Mouse (Mus musculus) layer of hippocampus, adult 18-20 months (tissue): Measurements from ENCODE around the gene Lhx6. TPM values are rescaled to one million over a fixed set of nuclear protein-coding genes. Genes with fewer than 3 reads are reported as not detected.
A peak's percentile ranks its signal among the peaks of the same experiment; 100 is the strongest.
"Not testable (repeated sequence)": the region's sequence is repeated elsewhere in the genome, so short reads cannot be mapped to it uniquely, and the experiment has no call there.

Experiments used
- DNase-seq, 2 experiments: peaks; one replicate each; pipeline ENCODE4 v3.0.0; 2022; ENCODE audit warnings: low spot score in 2 of 2
- long read RNA-seq: library from polyadenylated mRNA; stranded (forward); transcript quantifications from one replicate; pipeline ENCODE4 v2.0.0, GENCODE M21; 2021
- total RNA-seq, 2 experiments: library from RNA; stranded (reverse); gene quantifications; 2 replicates each; pipeline ENCODE4 v1.2.3; 2021

Lhx6 gene
- total RNA-seq = 10 to 100 TPM; 15.6 to 16.4 TPM
- long read RNA-seq, partial matches to known transcripts = 31 of 46 reads
- long read RNA-seq, other reads (novel, unspliced or antisense) = 5 of 46 reads

- no peak for DNase-seq
Observed at GRCm38 (mm10) chr2:36104956-36105741, at the start of gene Lhx6. TSS of gene Lhx6 (minus strand) at chr2:36105408.

DNA sequence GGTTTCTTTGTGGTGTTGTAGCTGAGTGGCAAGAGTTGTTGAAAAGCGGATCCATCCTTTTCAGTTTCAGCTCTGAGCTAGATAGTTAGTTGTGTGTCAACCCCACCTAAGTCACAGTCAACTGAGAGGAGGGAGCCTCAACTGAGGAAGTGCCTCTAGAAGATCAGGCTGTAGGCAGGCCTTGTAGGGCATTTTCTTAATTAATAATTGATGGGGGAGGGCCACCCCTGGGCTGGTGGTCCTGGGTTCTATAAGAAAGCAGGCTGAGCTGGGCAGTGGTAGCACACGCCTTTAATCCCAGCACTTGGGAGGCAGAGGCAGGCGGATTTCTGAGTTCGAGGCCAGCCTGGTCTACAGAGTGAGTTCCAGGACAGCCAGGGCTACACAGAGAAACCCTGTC lies 47.2 kb upstream of the Lhx6 start:
- not testable (repeated sequence) for DNase-seq

- DNase-seq = no peak
Observed at GRCm38 (mm10) chr2:36148876-36149365, 43.7 kb upstream of the Lhx6 start.

DNA sequence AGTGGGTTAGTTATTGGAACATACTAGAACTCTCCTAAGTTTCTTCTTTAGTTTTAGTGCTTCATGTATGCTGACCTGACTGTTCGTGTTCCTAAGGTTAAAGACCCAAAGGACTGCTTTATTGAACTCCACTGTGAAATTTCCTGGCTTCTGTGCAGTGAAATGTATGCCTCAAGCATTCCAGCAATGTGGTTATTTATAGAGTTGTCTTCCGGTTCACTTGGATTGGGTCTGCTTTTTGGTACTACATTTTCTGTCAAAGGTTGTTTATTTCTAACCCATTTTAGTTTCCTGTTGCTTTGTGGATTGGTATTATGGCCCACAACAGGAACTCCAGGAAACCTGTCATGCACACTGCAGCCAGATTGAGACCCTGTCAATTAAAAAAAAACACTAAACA lies 33.9 kb upstream of the Lhx6 start:
- no peak for DNase-seq

DNA sequence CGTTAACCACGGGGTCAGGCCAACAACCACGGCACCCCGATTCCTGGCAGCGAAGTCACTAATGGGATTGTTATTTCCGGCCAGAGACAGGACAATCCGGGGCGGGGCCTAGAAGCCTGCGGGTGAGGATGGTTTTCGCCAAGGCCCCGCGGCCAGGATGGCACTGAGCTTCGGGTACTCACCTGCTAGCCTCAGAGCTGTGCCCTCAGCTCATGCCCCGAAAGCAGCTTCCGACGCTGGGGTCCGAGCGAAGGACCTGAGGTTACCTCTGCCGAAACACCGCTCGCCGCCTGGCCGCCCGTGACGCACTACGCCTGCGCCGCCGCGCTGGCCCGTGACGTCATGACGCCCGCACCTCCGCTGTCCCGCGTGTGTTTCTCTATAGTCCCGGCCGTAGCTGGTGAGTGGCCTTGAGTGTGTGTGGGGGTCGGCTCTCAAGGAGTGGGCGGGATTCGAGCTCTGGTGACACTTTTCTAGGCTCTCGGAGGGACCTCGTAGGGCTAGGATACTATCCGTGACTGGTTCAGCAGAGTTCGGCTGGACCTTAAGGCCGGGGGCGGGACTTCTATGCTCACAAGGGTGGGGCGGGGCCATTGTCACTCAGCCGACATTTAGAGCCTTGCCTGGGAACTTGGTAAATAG lies 31.2 kb upstream of the Lhx6 start, which contains the start of the genes Mrrf and Rbm18:
Gene Mrrf, plus strand, starts transcription at position 90 of the 642 bp plus-strand sequence.
Gene Rbm18, minus strand, starts transcription at position 474 of the 642 bp plus-strand sequence.
- peak; percentile 88 to 94 for DNase-seq

DNA sequence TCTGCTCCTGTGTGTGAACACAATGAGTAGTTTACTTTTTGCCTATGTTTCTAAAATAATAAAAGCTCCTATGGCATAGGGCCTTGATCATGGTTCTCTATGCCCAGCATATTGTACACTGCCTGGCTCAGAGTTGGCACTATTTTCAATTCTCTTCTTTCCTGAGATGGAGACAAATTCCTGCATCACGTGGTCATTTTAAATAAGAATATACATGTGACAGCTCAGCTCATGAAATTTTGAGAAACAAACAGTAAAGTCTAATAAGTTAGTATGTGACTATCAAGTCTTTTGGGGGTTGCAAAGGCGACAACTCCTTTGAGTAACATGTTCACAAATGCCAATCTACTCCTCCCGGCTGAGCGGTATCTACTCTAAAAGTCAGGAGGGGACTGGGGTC lies 30.7 kb upstream of the Lhx6 start:
- DNase-seq = no peak

DNA sequence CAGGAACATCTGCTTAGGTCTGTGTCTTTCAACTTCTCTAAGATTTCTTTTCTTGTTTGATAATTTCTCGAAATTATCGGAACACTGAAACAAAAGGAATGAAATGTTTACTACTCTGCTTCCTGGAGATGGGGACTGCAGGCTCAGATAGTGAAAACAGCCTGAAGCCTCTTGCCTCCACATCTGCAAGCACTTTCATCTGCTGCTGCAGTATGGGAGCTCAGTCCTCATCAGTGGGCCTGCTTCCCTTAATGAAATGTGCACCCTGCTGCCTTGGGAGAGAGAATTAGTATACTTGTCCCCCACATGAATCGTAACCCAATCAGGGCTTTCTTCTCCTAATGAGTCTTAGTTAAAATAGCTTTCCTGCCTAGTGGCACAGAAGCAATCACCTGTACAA lies 23.8 kb upstream of the Lhx6 start:
- no peak for DNase-seq

GRCm38 (mm10) chr2:36127973-36128372 lies 22.8 kb upstream of the Lhx6 start:
- no peak for DNase-seq

- DNase-seq = no peak
Observed at GRCm38 (mm10) chr2:36126795-36127429, 21.7 kb upstream of the Lhx6 start.

- DNase-seq = no peak
Observed at GRCm38 (mm10) chr2:36112632-36113031, 7.4 kb upstream of the Lhx6 start.

- DNase-seq = no peak
Observed at GRCm38 (mm10) chr2:36108615-36109014, 3.4 kb upstream of the Lhx6 start.

GRCm38 (mm10) chr2:36104436-36104955 lies 712 bp downstream of the Lhx6 start:
- DNase-seq = no peak

DNA sequence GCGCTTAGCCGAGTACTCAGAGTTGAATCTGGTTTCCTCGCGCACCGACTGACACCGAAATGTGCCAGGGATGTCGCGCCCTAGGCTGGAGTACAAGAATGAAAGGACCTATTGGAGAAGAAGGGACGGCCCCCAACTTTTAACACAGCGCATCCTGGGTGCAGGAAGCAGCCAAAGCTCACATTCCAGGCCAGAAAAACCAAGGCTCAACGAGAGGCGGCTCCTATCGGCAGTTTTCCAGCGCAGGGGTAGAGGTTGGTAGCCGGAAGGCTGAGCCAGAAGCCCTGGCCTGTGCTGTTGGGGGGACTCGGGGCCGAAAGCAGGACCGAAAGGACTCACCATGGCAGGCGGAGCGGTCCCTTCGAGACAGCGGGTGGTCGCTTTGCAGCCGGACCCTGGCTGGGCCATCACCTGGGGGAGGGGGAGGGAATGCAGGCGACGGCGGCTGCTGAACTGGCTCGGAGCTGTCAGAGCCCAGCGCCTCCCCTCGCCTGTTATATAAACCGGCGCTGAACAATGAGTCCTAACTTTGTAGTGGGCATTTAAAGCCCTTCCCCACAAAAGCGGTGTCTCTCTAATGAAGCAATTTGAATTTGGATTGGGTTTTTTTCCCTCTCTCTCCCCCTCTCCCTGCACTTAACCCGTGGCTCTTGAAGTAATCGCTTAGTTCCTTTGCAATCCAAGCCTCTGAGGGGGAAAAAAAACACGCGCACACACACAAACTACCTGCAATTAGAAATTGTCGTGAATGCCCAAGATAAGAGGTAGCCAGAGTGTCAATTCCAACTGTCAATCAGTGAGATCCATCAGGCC lies 1.4 kb downstream of the Lhx6 start:
- DNase-seq = no peak

GRCm38 (mm10) chr2:36103069-36103554 lies 2.1 kb downstream of the Lhx6 start:
- no peak for DNase-seq

DNA sequence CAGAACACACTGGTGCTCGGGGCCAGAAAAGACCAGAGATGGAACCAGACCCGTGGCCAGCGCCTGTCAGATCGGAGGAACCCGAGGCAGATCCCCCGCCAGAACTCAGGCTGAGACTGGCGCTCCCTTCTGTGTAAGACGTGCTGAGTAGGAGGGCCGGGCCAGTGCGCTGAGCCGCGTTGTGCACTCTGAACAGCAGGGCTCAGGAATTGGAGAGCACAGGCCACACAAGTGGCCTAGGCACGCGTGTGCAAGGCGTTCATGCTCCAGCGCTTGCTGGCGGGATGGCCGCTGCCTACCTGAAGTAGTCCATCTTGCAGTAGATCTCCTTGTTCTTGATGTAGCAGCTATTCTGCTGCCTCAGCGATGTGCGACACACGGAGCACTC lies 2.7 kb downstream of the Lhx6 start:
- DNase-seq = no peak

- DNase-seq = no peak
Observed at GRCm38 (mm10) chr2:36101866-36102558, 3.2 kb downstream of the Lhx6 start.

- no peak for DNase-seq
Observed at GRCm38 (mm10) chr2:36099739-36100138, 5.5 kb downstream of the Lhx6 start.

DNA sequence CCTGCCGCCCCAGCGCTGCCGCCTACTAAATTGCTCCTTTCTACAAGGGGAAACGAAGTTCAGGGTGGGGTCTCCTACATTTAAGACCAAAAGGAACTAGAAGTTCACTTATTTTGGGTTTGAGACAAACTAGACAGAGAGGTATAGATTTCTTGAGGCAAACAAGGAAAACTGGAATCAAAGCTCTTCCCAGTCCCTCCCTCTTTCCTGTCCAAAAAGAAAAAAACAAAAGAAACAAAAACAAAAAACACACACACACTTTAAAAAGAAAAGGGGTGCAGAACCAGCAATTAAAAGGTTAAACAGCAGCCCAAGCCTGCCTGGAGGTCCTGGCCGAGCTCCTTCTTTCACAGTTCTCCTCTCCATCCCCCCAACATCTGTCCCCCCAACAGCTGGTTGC lies 7.2 kb downstream of the Lhx6 start:
- DNase-seq = no peak

DNA sequence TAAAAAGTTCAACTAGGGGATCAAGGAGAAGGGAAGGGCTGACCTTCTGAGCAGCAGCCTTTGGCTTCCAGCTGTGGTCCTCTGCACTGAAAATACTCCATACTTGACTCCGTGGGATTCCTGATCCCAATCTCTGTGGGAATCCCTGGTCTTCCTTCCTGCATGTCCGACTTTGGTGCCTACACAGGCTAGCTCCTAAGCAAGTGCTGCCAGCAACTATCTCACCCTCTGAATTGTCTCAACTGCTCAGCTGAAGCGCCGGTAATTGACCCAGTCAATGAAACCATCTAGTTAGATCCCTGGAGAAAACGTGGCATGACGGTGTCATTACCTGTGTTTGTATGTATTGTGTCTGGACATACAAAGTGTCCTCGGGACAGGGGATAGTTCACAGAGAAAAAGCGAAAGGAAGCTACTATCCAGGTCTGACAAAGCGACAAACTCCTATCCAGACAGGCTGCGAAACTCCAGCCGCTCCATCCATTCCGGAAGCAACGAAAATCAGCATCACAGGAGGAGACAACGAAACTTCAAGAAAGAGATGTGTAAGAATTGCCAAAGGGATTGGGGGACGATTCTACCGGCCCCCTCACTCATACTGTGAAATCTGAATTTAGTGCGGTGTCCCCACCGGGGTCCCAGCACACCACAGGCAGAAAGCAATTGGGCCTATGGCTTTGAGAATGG lies 7.9 kb downstream of the Lhx6 start:
- no peak for DNase-seq
